ENCODE assay signal across 9 mouse cellular contexts in genomic region chr2:11541528-11541927, GRCm38 (mm10). TPM values are rescaled to one million over a fixed set of nuclear protein-coding genes. Genes with fewer than 3 reads are reported as not detected.
A peak's percentile ranks its signal among the peaks of the same experiment; 100 is the strongest.
DNase-seq lines count a peak whose midpoint lies in the region; ATAC-seq and TF ChIP-seq lines count a peak whose summit lies in the region.
"Not testable (repeated sequence)": the region's sequence is repeated elsewhere in the genome, so short reads cannot be mapped to it uniquely, and the experiment has no call there.
"Had no signal": no experiment of that assay in that cellular context is flagged by ENCODE, and none has a peak within 500 bp of the region (broad histone marks: within the 10 kb centered on the region; RNA-seq: fewer than 3 reads in every experiment).

No protein-coding gene starts in this region.

- 64% methylated on average over 1 of the region's 1 CpGs for WGBS in bone marrow, adult 2 months
- WGBS in liver, embryonic 13.5 days (ENCODE audit: insufficient replicate concordance), result 0% methylated on average over 1 of the region's 1 CpGs

- not testable (repeated sequence) for TF ChIP-seq RAD21 in MEL (IDR thresholded peaks at IDR 0.05; ENCODE audit: low read depth, low read length)

- H3K79me2 ChIP-seq in MEL (ENCODE audit: control insufficient read depth, insufficient read depth, low read length, poor library complexity), result not testable (repeated sequence)

- H3K9me3 ChIP-seq in MEL (replicated peaks; ENCODE audit: insufficient read depth, low read length); liver, embryonic 13.5 days (replicated peaks); megakaryocyte, embryonic 14.5 days: not testable (repeated sequence)

- not testable (repeated sequence) for TF ChIP-seq POLR2A in MEL (IDR thresholded peaks at IDR 0.05; ENCODE audit: control insufficient read depth in 1 of 2, insufficient read depth in 1 of 2, low read depth in 1 of 2, low read length in 2 of 2, poor library complexity in 1 of 2); bone marrow, adult 2 months (IDR thresholded peaks at IDR 0.05; ENCODE audit: borderline replicate concordance, control insufficient read depth, low read depth, low read length)

- H3K4me2 ChIP-seq in liver, embryonic 13.5 days, result not testable (repeated sequence)

- TF ChIP-seq CTCF in MEL (IDR thresholded peaks at IDR 0.05 in 2 of 3, conservative IDR thresholded peaks at IDR 0.05 in 1 of 3; ENCODE audit: control insufficient read depth in 1 of 3, insufficient read depth in 1 of 3, low read depth in 2 of 3, low read length in 3 of 3, poor library complexity in 1 of 3, severe bottlenecking in 1 of 3); bone marrow, adult 2 months (IDR thresholded peaks at IDR 0.05; ENCODE audit: control insufficient read depth, insufficient read depth, low read length): not testable (repeated sequence)

- ATAC-seq in common myeloid progenitor, adult 5-6 weeks (replicated peaks; ENCODE audit: low read depth, poor library complexity, severe bottlenecking), result peak; percentile 53
- ATAC-seq in liver, embryonic 13.5 days (ENCODE audit: low read depth), result 0 out of 2 replicates have a peak, but pooled peaks have one; percentile 22
- ATAC-seq in megakaryocyte progenitor cell, adult 5-6 weeks (replicated peaks; ENCODE audit: poor library complexity), result peak; percentile 49
- peak; percentile 79 for ATAC-seq in megakaryocyte-erythroid progenitor cell, adult 5-6 weeks (replicated peaks; ENCODE audit: low FRiP score, low TSS enrichment, poor library complexity, severe bottlenecking)

- not testable (repeated sequence) for H3K27me3 ChIP-seq in MEL (ENCODE audit: control insufficient read depth in 1 of 2, insufficient read depth in 2 of 2, low read length in 2 of 2); liver, embryonic 13.5 days; megakaryocyte, embryonic 14.5 days (replicated peaks)

- not testable (repeated sequence) for H3K4me3 ChIP-seq in MEL (ENCODE audit: control insufficient read depth in 1 of 2, insufficient read depth in 1 of 2, low read depth in 2 of 2, low read length in 2 of 2); bone marrow, adult 2 months (replicated peaks; ENCODE audit: control insufficient read depth, low read depth, low read length); liver, embryonic 13.5 days (replicated peaks)
- H3K4me3 ChIP-seq in megakaryocyte, embryonic 14.5 days (replicated peaks), result peak overlapping the region; percentile 51

- H3K4me1 ChIP-seq in MEL (ENCODE audit: control insufficient read depth in 1 of 2, insufficient read depth in 2 of 2, low read length in 2 of 2), result peaks cover 20 to 25% of the 10 kb centered on the region in 2 experiments
- H3K4me1 ChIP-seq in bone marrow, adult 2 months (ENCODE audit: control insufficient read depth, insufficient read depth, low read length), result peaks cover 16% of the 10 kb centered on the region
- H3K4me1 ChIP-seq in liver, embryonic 13.5 days (replicated peaks), result peaks cover 22% of the 10 kb centered on the region
- peaks cover 98% of the 10 kb centered on the region for H3K4me1 ChIP-seq in megakaryocyte, embryonic 14.5 days

- H3K27ac ChIP-seq in MEL (ENCODE audit: control insufficient read depth, low read depth, low read length); liver, embryonic 13.5 days: not testable (repeated sequence)
- peak overlapping the region; percentile 38; the same call in 1 of the 2 replicates for H3K27ac ChIP-seq in bone marrow, adult 2 months (ENCODE audit: control insufficient read depth, insufficient read depth, low read depth, low read length, poor library complexity)

- H3K9ac ChIP-seq in MEL (ENCODE audit: control insufficient read depth, low read depth, low read length, poor library complexity, severe bottlenecking); liver, embryonic 13.5 days: not testable (repeated sequence)

- peak; percentile 70 for DNase-seq in MEL (ENCODE audit: low read depth, low spot score)
- peak; percentile 47 for DNase-seq in MEL-GATA-1-ER (ENCODE audit: extremely low read depth, low read depth)
- DNase-seq in liver, embryonic 13.5 days, result not testable (repeated sequence)

- peak; percentile 34 to 57; a peak in 2 of 4 replicates for TF ChIP-seq EP300 in MEL (IDR thresholded peaks at IDR 0.05; ENCODE audit: low read depth in 1 of 2, low read length in 2 of 2)

- peaks cover 0 to 25% of the 10 kb centered on the region in 2 experiments; a peak in 3 of 4 replicates for H3K36me3 ChIP-seq in MEL (ENCODE audit: control insufficient read depth in 1 of 2, insufficient read depth in 2 of 2, low read length in 2 of 2)
- H3K36me3 ChIP-seq in liver, embryonic 13.5 days, result not testable (repeated sequence)
- H3K36me3 ChIP-seq in megakaryocyte, embryonic 14.5 days (replicated peaks; ENCODE audit: low read length), result peaks cover 48% of the 10 kb centered on the region

TF ChIP-seq in MEL, 35 proteins besides CTCF, POLR2A, EP300 and RAD21:
- TF ChIP-seq MXI1 (IDR thresholded peaks at IDR 0.05; ENCODE audit: low read depth, low read length) (peak; percentile 48), BHLHE40 (IDR thresholded peaks at IDR 0.05; ENCODE audit: borderline replicate concordance, low read depth, low read length) (0 out of 2 replicates have a peak, but pooled peaks have one; percentile 16), ETS1 (IDR thresholded peaks at IDR 0.05; ENCODE audit: low read depth, low read length) (peak; percentile 62; the same call in 1 of the 2 replicates), TAL1 (IDR thresholded peaks at IDR 0.05; ENCODE audit: low read length) (0 out of 2 replicates have a peak, but pooled peaks have one; percentile 16), SIN3A (IDR thresholded peaks at IDR 0.05; ENCODE audit: low read length) (0 out of 2 replicates have a peak, but pooled peaks have one; percentile 37), TCF12 (IDR thresholded peaks at IDR 0.05; ENCODE audit: low read depth, low read length) (peak; percentile 38; the same call in 1 of the 2 replicates), GATA1 (IDR thresholded peaks at IDR 0.05; ENCODE audit: low read depth, low read length) (peak; percentile 76), MYC (IDR thresholded peaks at IDR 0.05; ENCODE audit: low read depth, low read length) (0 out of 2 replicates have a peak, but pooled peaks have one; percentile 32), RCOR1 (IDR thresholded peaks at IDR 0.05; ENCODE audit: low read depth, low read length) (0 out of 2 replicates have a peak, but pooled peaks have one; percentile 41)

RNA-seq across cellular contexts. Expression of gene Pfkfb3, which starts 12.3 kb away (rescaled TPM):
- 7.2 and 9.9 TPM in 2 replicates for total RNA-seq in MEL (2012; rRNA removed)
- polyA plus RNA-seq in MEL (2012; ENCODE audit: insufficient read depth in 1 of 2, insufficient read length in 2 of 2, low read depth in 1 of 2, low replicate concordance in 2 of 2, missing spikeins in 1 of 2), result 10 to 100 TPM in 1 of 2 experiments, not detected in 1; 13.8 TPM
- 9.1 and 24.3 TPM in 2 replicates for polyA plus RNA-seq in bone marrow, adult 2 months (2011; ENCODE audit: insufficient read depth, insufficient read length, low replicate concordance, missing spikeins)
- total RNA-seq in common myeloid progenitor, adult 5-6 weeks (2017), result 12.1 and 30.2 TPM in 2 replicates
- 7.2 and 8.5 TPM in 2 replicates for polyA plus RNA-seq in liver, embryonic 13.5 days (2015; fragmentation: Nextera tagmentation; extraction: Ambion mirVana)
- 5.8 and 10.6 TPM in 2 replicates for polyA plus RNA-seq in megakaryocyte, embryonic 14.5 days (2012; ENCODE audit: insufficient read depth, low replicate concordance)
- total RNA-seq in megakaryocyte progenitor cell, adult 5-6 weeks (2015), result 48.2 and 49.0 TPM in 2 replicates
- total RNA-seq in megakaryocyte progenitor cell, adult 5-6 weeks (2017), result 40.9 and 45.9 TPM in 2 replicates
- total RNA-seq in megakaryocyte-erythroid progenitor cell, adult 5-6 weeks (2014; fragmentation: Nextera tagmentation), result 5.4 and 7.9 TPM in 2 replicates
- 6.2 and 12.1 TPM in 2 replicates for total RNA-seq in megakaryocyte-erythroid progenitor cell, adult 5-6 weeks (2017)
- polyA plus RNA-seq: G1E had no signal

Comparison
In these comparisons a context has a peak if more than half of its experiments do, and no peak if none do; other contexts are left out.
1. ATAC-seq: peak in every context shown above with its lines; median percentile 79 in megakaryocyte-erythroid progenitor cell, adult 5-6 weeks; 53 in common myeloid progenitor, adult 5-6 weeks; 49 in megakaryocyte progenitor cell, adult 5-6 weeks; 22 in liver, embryonic 13.5 days.